Comparison of ENCODE assay signal across 8 mouse cellular contexts in genomic region chr12:70452143-70452542, GRCm38 (mm10). TPM values are rescaled to one million over a fixed set of nuclear protein-coding genes. Genes with fewer than 3 reads are reported as not detected.
DNase-seq lines count a peak whose midpoint lies in the region; ATAC-seq and TF ChIP-seq lines count a peak whose summit lies in the region.

No protein-coding gene starts in this region.

- no peak for TF ChIP-seq POLR2A in limb, embryonic 14.5 days (IDR thresholded peaks at IDR 0.05; ENCODE audit: borderline replicate concordance, extremely low read depth, insufficient read depth, insufficient read length)

- H3K36me3 ChIP-seq in megakaryocyte, embryonic 14.5 days (replicated peaks; ENCODE audit: low read length): peaks cover 20% of the 10 kb centered on the region
- H3K36me3 ChIP-seq in limb, embryonic 14.5 days (ENCODE audit: control insufficient read depth, insufficient read depth, low read length): peaks cover 7% of the 10 kb centered on the region
- H3K36me3 ChIP-seq in stomach, postnatal 0 days (ENCODE audit: control insufficient read depth, insufficient read depth, low read length): no peaks in the 10 kb centered on the region

- no peaks in the 10 kb centered on the region for H3K27me3 ChIP-seq in megakaryocyte, embryonic 14.5 days (replicated peaks)
- no peaks in the 10 kb centered on the region for H3K27me3 ChIP-seq in limb, embryonic 14.5 days (ENCODE audit: control insufficient read depth, insufficient read depth, low read length)
- H3K27me3 ChIP-seq in stomach, postnatal 0 days (ENCODE audit: control insufficient read depth, insufficient read depth, low read length): no peaks in the 10 kb centered on the region

- TF ChIP-seq EP300 in stomach, postnatal 0 days (optimal IDR thresholded peaks at IDR 0.05): no peak

- H3K4me3 ChIP-seq in megakaryocyte, embryonic 14.5 days (replicated peaks): peak overlapping the region; percentile 98
- peak overlapping the region; percentile 74 for H3K4me3 ChIP-seq in limb, embryonic 14.5 days (replicated peaks; ENCODE audit: low read length)
- peak overlapping the region; percentile 79 for H3K4me3 ChIP-seq in stomach, postnatal 0 days (ENCODE audit: low read depth, low read length)

- no peaks in the 10 kb centered on the region for H3K9me3 ChIP-seq in megakaryocyte, embryonic 14.5 days
- H3K9me3 ChIP-seq in limb, embryonic 14.5 days (ENCODE audit: control insufficient read depth, low read length): no peaks in the 10 kb centered on the region
- no peaks in the 10 kb centered on the region for H3K9me3 ChIP-seq in stomach, postnatal 0 days (ENCODE audit: control insufficient read depth, low read length)

- peak overlapping the region; percentile 73 for H3K4me2 ChIP-seq in limb, embryonic 14.5 days (replicated peaks; ENCODE audit: low read depth, low read length, severe bottlenecking)
- H3K4me2 ChIP-seq in stomach, postnatal 0 days (replicated peaks; ENCODE audit: low read depth): peak overlapping the region; percentile 75

- peak overlapping the region; percentile 69; the same call in 1 of the 2 replicates for H3K9ac ChIP-seq in limb, embryonic 14.5 days (ENCODE audit: low read depth, low read length, severe bottlenecking)
- peak overlapping the region; percentile 82; the same call in 1 of the 2 replicates for H3K9ac ChIP-seq in stomach, postnatal 0 days (ENCODE audit: low read length)

- H3K27ac ChIP-seq in limb, embryonic 14.5 days (replicated peaks; ENCODE audit: low read depth, low read length): no peak overlapping the region
- H3K27ac ChIP-seq in stomach, postnatal 0 days (replicated peaks): no peak overlapping the region

- DNase-seq in limb, embryonic 14.5 days (ENCODE audit: low spot score): no peak
- no peak for DNase-seq in stomach, postnatal 0 days (ENCODE audit: low spot score)
- no peak for DNase-seq in cerebellum, adult 8-10 months
- no peak for DNase-seq in left cerebral cortex, adult 18-20 months (ENCODE audit: low spot score in 2 of 2)

- peaks cover 53% of the 10 kb centered on the region for H3K4me1 ChIP-seq in megakaryocyte, embryonic 14.5 days
- H3K4me1 ChIP-seq in limb, embryonic 14.5 days (ENCODE audit: control insufficient read depth, insufficient read depth, low read length): peaks cover 14% of the 10 kb centered on the region
- no peaks in the 10 kb centered on the region for H3K4me1 ChIP-seq in stomach, postnatal 0 days (replicated peaks; ENCODE audit: control insufficient read depth, insufficient read depth)

- no peak for ATAC-seq in megakaryocyte, adult 5-6 weeks (ENCODE audit: poor library complexity, severe bottlenecking)
- ATAC-seq in erythroid progenitor cell, adult 5-6 weeks (replicated peaks; ENCODE audit: low FRiP score, poor library complexity, severe bottlenecking): peak; percentile 79
- no peak for ATAC-seq in limb, embryonic 14.5 days (ENCODE audit: low FRiP score, low read depth)
- ATAC-seq in stomach, postnatal 0 days (ENCODE audit: low FRiP score, low TSS enrichment): no peak
- no peak for ATAC-seq in cerebellum, adult (ENCODE audit: insufficient number of reproducible peaks, low FRiP score, low TSS enrichment)

- 80% methylated on average over 2 of the region's 2 CpGs for WGBS in limb, embryonic 14.5 days
- 66% methylated on average over 2 of the region's 2 CpGs for WGBS in stomach, postnatal 0 days

- TF ChIP-seq CTCF in stomach, postnatal 0 days (IDR thresholded peaks at IDR 0.05; ENCODE audit: low read depth): no peak

RNA-seq across cellular contexts. Expression of gene Tmx1, which starts 0.8 kb away (rescaled TPM):
- polyA plus RNA-seq in megakaryocyte, embryonic 14.5 days (2012; ENCODE audit: insufficient read depth, low replicate concordance): 1.8 and 11.4 TPM in 2 replicates
- total RNA-seq in megakaryocyte, adult 5-6 weeks (2015): 45.5 and 47.2 TPM in 2 replicates
- 72.9 and 83.4 TPM in 2 replicates for total RNA-seq in megakaryocyte, adult 5-6 weeks (2017)
- total RNA-seq in erythroid progenitor cell, adult 5-6 weeks (2015; ENCODE audit: low replicate concordance): 145 and 206 TPM in 2 replicates
- 230 and 329 TPM in 2 replicates for total RNA-seq in erythroid progenitor cell, adult 5-6 weeks (2017; ENCODE audit: low replicate concordance)
- 34.2 and 37.3 TPM in 2 replicates for polyA plus RNA-seq in limb, embryonic 14.5 days (2012; rRNA removed)
- polyA plus RNA-seq in limb, embryonic 14.5 days (2014; fragmentation: Nextera tagmentation; extraction: Ambion mirVana): 72.0 and 72.8 TPM in 2 replicates
- 63.6 and 67.0 TPM in 2 replicates for polyA plus RNA-seq in stomach, postnatal 0 days (2015; fragmentation: Nextera tagmentation; extraction: Ambion mirVana)
- 10 to 100 TPM; 28.7 to 30.2 TPM for total RNA-seq in left cerebral cortex, adult 18-20 months (2021)
